Mouse (Mus musculus) C2C12 (cell line): ENCODE results near the gene Coro2b. TPM values are rescaled to one million over a fixed set of nuclear protein-coding genes. Genes with fewer than 3 reads are reported as not detected.
"Not testable (repeated sequence)": the region's sequence is repeated elsewhere in the genome, so short reads cannot be mapped to it uniquely, and the experiment has no call there.

Source experiments
- H3K27me3 ChIP-seq: one replicate; pipeline ENCODE4 v1.6.1; 2011; ENCODE audit not compliant: control insufficient read depth, insufficient read depth, insufficient read length
- H3K36me3 ChIP-seq: one replicate; pipeline ENCODE4 v1.6.1; 2011; ENCODE audit not compliant: control insufficient read depth, insufficient read depth
- H3K4me3 ChIP-seq: one replicate; pipeline ENCODE4 v1.5.1; 2011; ENCODE audit warnings: mild to moderate bottlenecking, control low read depth; ENCODE audit not compliant: poor library complexity, insufficient read depth, severe bottlenecking
- H3K79me2 ChIP-seq: one replicate; pipeline ENCODE4 v1.6.1; 2011; ENCODE audit not compliant: control insufficient read depth, insufficient read depth
- H3K79me3 ChIP-seq: one replicate; pipeline ENCODE4 v1.6.1; 2011; ENCODE audit warnings: low read depth, control low read depth
- H3ac ChIP-seq: one replicate; pipeline ENCODE3; 2011; ENCODE audit warnings: low read depth; ENCODE audit not compliant: control insufficient read depth, insufficient read length
- CEBPB ChIP-seq: IDR thresholded peaks from one replicate; pipeline ENCODE4 v1.6.1; 2011; ENCODE audit warnings: low read depth, mild to moderate bottlenecking, control low read depth, moderate library complexity
- CTCF ChIP-seq: IDR thresholded peaks from one replicate; pipeline ENCODE4 v1.5.1; 2011; ENCODE audit not compliant: control insufficient read depth, insufficient read depth, insufficient read length
- FOSL1 ChIP-seq: IDR thresholded peaks from one replicate; pipeline ENCODE4 v1.8.0; 2011; ENCODE audit warnings: mild to moderate bottlenecking, low read length; ENCODE audit not compliant: poor library complexity, insufficient read depth, severe bottlenecking
- MAX ChIP-seq: IDR thresholded peaks from one replicate; pipeline ENCODE4 v1.6.1; 2011; ENCODE audit warnings: mild to moderate bottlenecking, control low read depth
- MYOD1 ChIP-seq: IDR thresholded peaks from one replicate; pipeline ENCODE4 v1.6.1; 2011; ENCODE audit warnings: low read depth; ENCODE audit not compliant: control insufficient read depth, insufficient read length
- MYOG ChIP-seq: IDR thresholded peaks from one replicate; pipeline ENCODE4 v1.6.1; 2011; ENCODE audit not compliant: control insufficient read depth, insufficient read length; ENCODE audit errors: extremely low read depth
- USF1 ChIP-seq: IDR thresholded peaks from one replicate; pipeline ENCODE4 v1.6.1; 2011; ENCODE audit warnings: low read depth, mild to moderate bottlenecking, control low read depth, moderate library complexity
- polyA plus RNA-seq: library from polyadenylated mRNA; unstranded; fragments of >200 nt; fragmentation: generic; extraction: Trizol; gene quantifications from one replicate; pipeline ENCODE4 v1.2.1, GENCODE M21; 2012; ENCODE audit warnings: missing spikeins

Coro2b gene
- polyA plus RNA-seq, 1 experiment: 9.9 TPM

- no peak for TF ChIP-seq CEBPB
- no peak for TF ChIP-seq MAX
- no peak for TF ChIP-seq USF1
- TF ChIP-seq MYOG: no peak
- TF ChIP-seq CTCF: no peak
- TF ChIP-seq FOSL1: no peak
- no peaks in the 10 kb centered on the region for H3K79me3 ChIP-seq
- no peak overlapping the region for H3ac ChIP-seq
- H3K36me3 ChIP-seq: no peaks in the 10 kb centered on the region
- no peaks in the 10 kb centered on the region for H3K79me2 ChIP-seq
- no peak overlapping the region for H3K4me3 ChIP-seq
- H3K27me3 ChIP-seq: no peaks in the 10 kb centered on the region
Measured at GRCm38 (mm10) chr9:62450355-62450754, 86.5 kb downstream of the Coro2b start.

GRCm38 (mm10) chr9:62447337-62447736, 89.5 kb downstream of the Coro2b start:
- not testable (repeated sequence) for H3K36me3 ChIP-seq, H3ac ChIP-seq, H3K79me2 ChIP-seq, H3K27me3 ChIP-seq, H3K79me3 ChIP-seq, H3K4me3 ChIP-seq

- H3ac ChIP-seq: no peak overlapping the region
- TF ChIP-seq MAX (no peak), MYOG (no peak), FOSL1 (no peak), USF1 (no peak), MYOD1 (no peak), CEBPB (no peak), CTCF (no peak)
- no peaks in the 10 kb centered on the region for H3K27me3 ChIP-seq
- H3K36me3 ChIP-seq: no peaks in the 10 kb centered on the region
- H3K4me3 ChIP-seq: no peak overlapping the region
- no peaks in the 10 kb centered on the region for H3K79me2 ChIP-seq
- no peaks in the 10 kb centered on the region for H3K79me3 ChIP-seq
Measured at GRCm38 (mm10) chr9:62438755-62439101, 98.1 kb downstream of the Coro2b start.

- Histone ChIP-seq H3K79me3 (no peaks in the 10 kb centered on the region), H3ac (no peak overlapping the region), H3K36me3 (no peaks in the 10 kb centered on the region), H3K27me3 (no peaks in the 10 kb centered on the region), H3K4me3 (no peak overlapping the region), H3K79me2 (no peaks in the 10 kb centered on the region)
- TF ChIP-seq FOSL1 (no peak), MYOD1 (no peak), MAX (no peak), CEBPB (no peak), USF1 (no peak), CTCF (no peak), MYOG (no peak)
Measured at GRCm38 (mm10) chr9:62438085-62438754, 98.6 kb downstream of the Coro2b start.

GRCm38 (mm10) chr9:62437446-62437845, 99.4 kb downstream of the Coro2b start:
- Histone ChIP-seq H3K79me3 (no peaks in the 10 kb centered on the region), H3K79me2 (no peaks in the 10 kb centered on the region)
- TF ChIP-seq MYOG: no peak
- TF ChIP-seq CEBPB: no peak
- TF ChIP-seq MYOD1: no peak
- no peak for TF ChIP-seq USF1
- TF ChIP-seq MAX: no peak
- no peak for TF ChIP-seq FOSL1

GRCm38 (mm10) chr9:62435613-62436318, 101.1 kb downstream of the Coro2b start:
- no peaks in the 10 kb centered on the region for H3K79me3 ChIP-seq
- H3K4me3 ChIP-seq: no peak overlapping the region
- H3ac ChIP-seq: no peak overlapping the region
- TF ChIP-seq USF1 (no peak), CTCF (no peak), MYOG (no peak), MYOD1 (no peak), FOSL1 (no peak), MAX (no peak), CEBPB (no peak)
- no peaks in the 10 kb centered on the region for H3K79me2 ChIP-seq
- no peaks in the 10 kb centered on the region for H3K27me3 ChIP-seq
- no peaks in the 10 kb centered on the region for H3K36me3 ChIP-seq

More at GRCm38 (mm10) chr9:62437446-62437845, 99.4 kb downstream of the Coro2b start:
- Histone ChIP-seq H3ac (no peak overlapping the region), H3K27me3 (no peaks in the 10 kb centered on the region), H3K4me3 (no peak overlapping the region), H3K36me3 (no peaks in the 10 kb centered on the region)
